Mouse (Mus musculus): ENCODE measurements at regions not wholly inside any gene's neighbourhood (a gene's known extent, or its start where the extent isn't known, plus 50 kb on each side); places are given as distances from the start of the nearest gene placed in this dataset.

DNA sequence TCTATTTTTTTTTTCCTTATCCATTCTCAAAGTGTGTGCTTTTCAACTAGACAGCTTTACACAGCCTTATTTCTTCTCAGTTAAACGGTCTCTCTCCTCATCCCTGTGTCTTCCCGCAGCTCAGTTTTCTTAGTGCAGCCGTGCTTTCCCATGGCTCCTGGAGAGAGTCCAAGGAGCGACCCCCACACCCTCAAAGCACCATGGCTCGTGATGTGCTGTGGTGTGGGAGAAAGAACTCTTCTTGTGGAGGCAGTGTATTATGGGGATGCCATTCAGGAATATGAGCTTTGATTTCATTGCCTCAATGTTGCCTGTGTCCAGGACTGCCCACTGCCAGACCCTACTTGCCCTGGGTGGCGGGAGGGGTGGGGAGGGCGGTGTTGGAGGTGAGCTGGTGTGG, 576.1 kb downstream of the Tmem182 start:
- Histone ChIP-seq H3K4me3 (no peak overlapping the region), H3K9me3 (no peaks in the 10 kb centered on the region), H3K4me2 (replicated peaks) (no peak overlapping the region), H3K9ac (no peak overlapping the region), H3K4me1 (no peaks in the 10 kb centered on the region), H3K36me3 (no peaks in the 10 kb centered on the region), H3K27ac (no peak overlapping the region), H3K27me3 (no peaks in the 10 kb centered on the region)
- WGBS, result 80% methylated on average over 7 of the region's 7 CpGs
- no peak for ATAC-seq (ENCODE audit: insufficient number of reproducible peaks, insufficient read depth, low FRiP score, low TSS enrichment)

DNA sequence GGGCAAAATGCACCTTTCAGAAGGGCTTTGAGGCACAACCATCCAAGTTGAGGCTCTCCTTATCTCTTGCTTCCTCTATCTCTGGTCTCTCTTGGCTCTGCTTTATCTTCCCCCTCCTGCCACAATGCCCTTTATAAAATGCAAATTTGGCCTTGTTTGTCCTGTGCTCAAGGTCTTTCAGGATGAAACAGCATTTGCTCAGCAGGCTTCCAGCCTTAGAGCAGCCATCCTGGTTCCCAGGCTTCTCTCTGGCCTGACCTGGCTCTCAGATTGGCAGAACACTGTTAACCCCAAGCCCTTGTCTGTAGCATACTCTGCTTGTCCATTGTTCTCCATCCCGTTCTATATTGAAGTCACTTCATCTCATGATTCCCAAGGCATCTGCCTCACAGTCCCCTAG, 579.3 kb downstream of the Tmem182 start:
- Histone ChIP-seq H3K27ac (no peak overlapping the region), H3K4me3 (no peak overlapping the region), H3K27me3 (no peaks in the 10 kb centered on the region), H3K9ac (no peak overlapping the region), H3K4me2 (replicated peaks) (no peak overlapping the region), H3K4me1 (peaks cover 13% of the 10 kb centered on the region; the same call in 1 of the 2 replicates), H3K36me3 (no peaks in the 10 kb centered on the region), H3K9me3 (no peaks in the 10 kb centered on the region)
- 21% methylated on average over 1 of the region's 1 CpGs for WGBS
- ATAC-seq (ENCODE audit: insufficient number of reproducible peaks, insufficient read depth, low FRiP score, low TSS enrichment), result no peak

DNA sequence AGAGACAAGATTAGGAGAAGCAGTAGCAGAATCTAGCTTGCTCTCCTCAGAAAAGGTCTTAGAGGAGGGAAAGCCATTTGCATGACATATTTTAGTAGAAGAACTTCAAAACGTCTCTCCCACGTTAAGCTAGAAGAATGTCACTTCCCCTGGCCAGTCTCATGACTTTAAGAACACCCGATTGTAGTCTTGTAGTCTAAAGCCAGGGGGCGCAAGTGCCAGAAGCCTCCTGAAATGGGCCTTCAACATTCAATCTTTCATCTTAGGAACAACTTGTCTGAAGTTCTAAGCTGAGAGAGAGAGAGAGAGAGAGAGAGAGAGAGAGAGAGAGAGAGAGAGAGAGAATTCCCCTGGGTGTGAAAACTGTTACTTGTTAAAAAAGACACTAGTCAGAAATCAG, 581.0 kb downstream of the Tmem182 start:
- Histone ChIP-seq H3K9me3 (no peaks in the 10 kb centered on the region), H3K36me3 (no peaks in the 10 kb centered on the region), H3K4me2 (replicated peaks) (no peak overlapping the region), H3K4me1 (peaks cover 20% of the 10 kb centered on the region), H3K4me3 (no peak overlapping the region), H3K27me3 (no peaks in the 10 kb centered on the region), H3K27ac (no peak overlapping the region), H3K9ac (no peak overlapping the region)
- 61% methylated on average over 4 of the region's 4 CpGs for WGBS
- ATAC-seq (ENCODE audit: insufficient number of reproducible peaks, insufficient read depth, low FRiP score, low TSS enrichment), result no peak

DNA sequence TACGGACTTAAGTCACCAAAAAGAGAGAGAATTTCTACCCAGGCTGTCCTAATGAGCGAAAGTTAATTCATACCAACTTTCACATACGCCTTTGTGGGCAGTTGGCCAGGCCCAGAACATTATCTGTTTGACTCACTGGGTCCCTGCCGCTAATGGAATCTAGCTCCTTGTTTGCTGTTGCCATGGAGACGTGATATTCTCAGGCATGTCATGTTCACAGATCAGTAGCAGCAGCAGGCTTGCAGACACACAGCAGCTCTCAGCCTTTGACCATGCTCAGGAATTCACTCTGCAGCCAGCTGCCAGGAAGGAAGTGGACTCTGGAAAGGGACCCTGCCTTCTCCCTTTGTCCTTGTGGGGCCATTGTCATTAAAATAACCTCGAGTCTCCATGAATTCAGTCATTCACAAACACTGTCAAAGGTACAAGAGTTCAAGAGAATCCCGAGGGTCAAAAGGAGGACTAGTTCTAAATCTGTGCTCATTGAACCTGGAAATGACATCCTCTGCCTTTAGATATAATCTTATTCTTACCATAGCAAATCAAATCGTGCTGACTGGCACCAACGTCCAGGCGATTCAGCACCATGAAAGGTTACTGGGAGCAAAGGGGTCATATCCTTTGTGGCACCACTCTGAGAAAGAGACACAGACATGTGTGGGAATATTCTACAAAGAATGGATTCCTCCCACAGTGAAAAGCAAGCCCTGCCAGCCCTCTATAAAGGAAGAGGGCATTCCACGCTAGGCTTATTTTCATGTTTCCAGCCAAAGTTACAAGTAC, 584.9 kb downstream of the Tmem182 start:
- Histone ChIP-seq H3K4me1 (peaks cover 20% of the 10 kb centered on the region), H3K36me3 (no peaks in the 10 kb centered on the region), H3K9me3 (no peaks in the 10 kb centered on the region), H3K9ac (no peak overlapping the region), H3K4me3 (no peak overlapping the region), H3K27ac (no peak overlapping the region), H3K4me2 (replicated peaks) (no peak overlapping the region), H3K27me3 (no peaks in the 10 kb centered on the region)
- 16% methylated on average over 11 of the region's 11 CpGs for WGBS
- peak; percentile 77; the same call in 1 of the 2 replicates for ATAC-seq (ENCODE audit: insufficient number of reproducible peaks, insufficient read depth, low FRiP score, low TSS enrichment)

DNA sequence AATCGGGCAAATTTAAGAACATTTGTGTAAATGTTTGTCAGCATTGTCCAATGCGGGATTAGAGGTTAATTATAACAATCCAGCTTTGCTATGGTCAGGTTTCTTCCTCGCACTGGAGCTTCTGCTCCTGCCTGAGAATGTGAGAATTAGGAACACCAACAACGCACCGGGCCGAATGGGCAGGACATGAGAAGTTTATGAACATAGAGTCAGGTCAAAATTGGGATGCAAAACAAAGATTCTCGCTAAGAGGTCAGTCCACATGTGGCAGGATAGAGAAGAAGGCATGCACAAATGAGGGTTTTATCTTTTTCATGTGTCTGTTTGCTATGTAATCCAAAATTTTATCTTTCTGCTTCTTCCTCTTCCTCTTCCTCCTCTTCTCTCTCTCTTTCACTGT, 585.7 kb downstream of the Tmem182 start:
- ATAC-seq (ENCODE audit: insufficient number of reproducible peaks, insufficient read depth, low FRiP score, low TSS enrichment), result no peak
- Histone ChIP-seq H3K4me1 (peaks cover 20% of the 10 kb centered on the region), H3K9ac (no peak overlapping the region), H3K4me2 (replicated peaks) (no peak overlapping the region), H3K27me3 (no peaks in the 10 kb centered on the region), H3K27ac (no peak overlapping the region), H3K9me3 (no peaks in the 10 kb centered on the region), H3K4me3 (no peak overlapping the region), H3K36me3 (no peaks in the 10 kb centered on the region)
- 74% methylated on average over 7 of the region's 7 CpGs for WGBS

DNA sequence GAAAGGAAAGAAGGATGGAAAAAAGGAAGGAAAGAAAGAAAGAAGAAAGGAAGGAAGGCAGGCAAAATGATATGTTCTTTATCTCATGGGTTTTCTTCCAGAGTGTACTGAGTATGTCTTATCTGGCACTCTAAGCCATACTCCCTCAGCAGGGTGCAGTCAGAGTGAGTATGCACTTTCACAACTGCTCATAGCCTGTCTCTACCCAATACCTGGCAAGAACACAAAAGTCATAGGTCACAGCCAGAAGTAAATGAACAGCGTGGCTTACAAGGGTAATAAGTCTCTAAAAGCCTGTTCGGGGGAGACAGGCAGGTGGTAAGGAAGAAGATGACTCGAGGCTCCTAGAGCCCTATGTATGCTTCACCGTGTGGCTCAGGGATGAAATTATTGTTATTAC, 587.9 kb downstream of the Tmem182 start:
- Histone ChIP-seq H3K36me3 (no peaks in the 10 kb centered on the region), H3K4me2 (replicated peaks) (no peak overlapping the region), H3K27me3 (no peaks in the 10 kb centered on the region), H3K4me1 (peaks cover 20% of the 10 kb centered on the region), H3K9ac (no peak overlapping the region), H3K27ac (no peak overlapping the region), H3K9me3 (no peaks in the 10 kb centered on the region), H3K4me3 (no peak overlapping the region)
- WGBS, result 69% methylated on average over 4 of the region's 4 CpGs
- ATAC-seq (ENCODE audit: insufficient number of reproducible peaks, insufficient read depth, low FRiP score, low TSS enrichment), result no peak

DNA sequence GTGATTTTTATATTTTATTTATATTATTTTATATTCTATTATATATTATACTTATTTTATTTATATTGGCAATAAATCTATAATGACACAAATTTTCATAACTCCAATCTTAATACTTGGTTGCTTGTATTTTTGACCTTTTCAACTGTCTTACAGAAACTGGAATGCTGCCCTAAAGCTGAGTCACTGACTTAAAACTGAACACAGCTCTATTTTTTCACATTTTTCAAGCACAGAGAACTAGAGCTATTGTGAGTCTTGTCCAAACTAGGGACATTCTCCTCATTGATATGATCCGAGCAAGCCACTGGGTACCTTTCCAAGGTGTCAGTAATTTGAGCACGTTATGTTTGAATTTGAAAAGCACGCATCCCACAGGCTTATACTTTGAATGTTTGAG, 589.7 kb downstream of the Tmem182 start:
- no peak overlapping the region for H3K4me2 ChIP-seq (replicated peaks)
- WGBS, result 74% methylated on average over 3 of the region's 3 CpGs
- no peak overlapping the region for H3K27ac ChIP-seq
- no peaks in the 10 kb centered on the region for H3K9me3 ChIP-seq
- H3K9ac ChIP-seq, result no peak overlapping the region
- H3K4me1 ChIP-seq, result peaks cover 6% of the 10 kb centered on the region
- no peak overlapping the region for H3K4me3 ChIP-seq
- no peaks in the 10 kb centered on the region for H3K27me3 ChIP-seq
- ATAC-seq (ENCODE audit: insufficient number of reproducible peaks, insufficient read depth, low FRiP score, low TSS enrichment), result no peak
- no peaks in the 10 kb centered on the region for H3K36me3 ChIP-seq

DNA sequence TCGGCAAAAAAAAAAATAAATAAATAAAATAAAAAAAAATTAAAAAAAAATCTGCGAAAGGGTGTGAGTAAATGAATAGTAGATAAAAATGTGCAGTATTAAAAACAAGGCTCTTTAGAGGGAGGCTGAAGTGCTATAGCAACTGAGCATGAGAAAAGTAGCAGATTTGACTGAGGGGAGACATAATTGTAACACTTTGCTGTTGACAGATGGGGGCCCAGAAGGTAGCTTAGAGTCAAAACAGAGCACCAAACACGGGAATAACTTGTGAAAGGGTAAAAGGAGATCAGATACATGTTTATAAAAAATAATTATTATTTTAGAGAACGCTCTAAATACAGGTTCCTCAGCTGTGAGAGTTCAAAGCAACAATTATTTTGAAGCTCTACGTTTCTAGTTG, 605.1 kb downstream of the Tmem182 start:
- Histone ChIP-seq H3K4me3 (no peak overlapping the region), H3K27ac (no peak overlapping the region), H3K36me3 (no peaks in the 10 kb centered on the region), H3K4me2 (replicated peaks) (no peak overlapping the region), H3K9ac (no peak overlapping the region), H3K4me1 (no peaks in the 10 kb centered on the region), H3K9me3 (no peaks in the 10 kb centered on the region), H3K27me3 (no peaks in the 10 kb centered on the region)
- ATAC-seq (ENCODE audit: insufficient number of reproducible peaks, insufficient read depth, low FRiP score, low TSS enrichment), result no peak
- WGBS, result 80% methylated on average over 5 of the region's 5 CpGs

DNA sequence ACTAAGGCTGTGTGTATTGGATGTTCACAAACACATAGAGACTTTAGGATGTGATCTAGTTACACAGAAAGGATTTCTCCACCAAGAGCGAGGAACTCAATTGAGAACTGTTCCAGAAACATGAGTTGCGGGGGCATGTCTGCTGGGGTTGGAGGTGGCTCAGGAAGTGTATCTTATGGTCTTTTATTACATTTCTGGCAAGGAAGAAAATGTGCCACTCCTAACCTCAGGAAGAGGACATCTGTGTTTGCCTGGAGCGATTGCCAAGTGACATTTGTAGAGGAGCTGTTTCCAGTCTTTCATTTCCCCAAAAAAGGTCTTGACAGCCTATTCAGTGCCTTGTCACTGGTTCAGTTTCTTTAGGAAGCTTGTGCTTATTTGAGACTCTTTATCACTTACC, 606.2 kb downstream of the Tmem182 start:
- Histone ChIP-seq H3K36me3 (no peaks in the 10 kb centered on the region), H3K9me3 (no peaks in the 10 kb centered on the region), H3K4me2 (replicated peaks) (no peak overlapping the region), H3K27ac (no peak overlapping the region), H3K27me3 (no peaks in the 10 kb centered on the region), H3K4me3 (no peak overlapping the region), H3K9ac (no peak overlapping the region), H3K4me1 (no peaks in the 10 kb centered on the region)
- ATAC-seq (ENCODE audit: insufficient number of reproducible peaks, insufficient read depth, low FRiP score, low TSS enrichment), result no peak
- 87% methylated on average over 3 of the region's 3 CpGs for WGBS

DNA sequence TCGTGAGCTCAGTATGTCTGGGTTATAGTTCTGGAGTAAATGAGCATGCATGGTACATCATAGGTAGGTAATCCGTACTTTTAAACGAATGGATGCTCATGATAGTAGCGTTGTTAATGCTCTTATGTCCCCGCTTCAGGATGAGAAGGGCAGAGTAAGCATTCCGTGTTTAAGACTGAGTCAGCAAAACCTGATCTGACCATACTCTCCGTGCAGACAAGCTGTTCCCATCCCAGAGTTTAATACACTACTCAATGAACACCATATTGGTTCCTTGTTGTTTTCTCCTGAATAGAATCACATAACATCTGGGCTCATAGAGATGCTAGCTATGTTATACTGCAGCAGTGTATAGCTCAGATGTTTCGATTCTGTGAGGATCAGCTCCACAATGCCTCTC, 606.7 kb downstream of the Tmem182 start:
- no peak overlapping the region for H3K9ac ChIP-seq
- ATAC-seq (ENCODE audit: insufficient number of reproducible peaks, insufficient read depth, low FRiP score, low TSS enrichment), result no peak
- H3K27ac ChIP-seq, result no peak overlapping the region
- H3K9me3 ChIP-seq, result no peaks in the 10 kb centered on the region
- no peaks in the 10 kb centered on the region for H3K36me3 ChIP-seq
- H3K4me3 ChIP-seq, result no peak overlapping the region
- no peak overlapping the region for H3K4me2 ChIP-seq (replicated peaks)
- no peaks in the 10 kb centered on the region for H3K4me1 ChIP-seq
- 86% methylated on average over 8 of the region's 8 CpGs for WGBS
- no peaks in the 10 kb centered on the region for H3K27me3 ChIP-seq

DNA sequence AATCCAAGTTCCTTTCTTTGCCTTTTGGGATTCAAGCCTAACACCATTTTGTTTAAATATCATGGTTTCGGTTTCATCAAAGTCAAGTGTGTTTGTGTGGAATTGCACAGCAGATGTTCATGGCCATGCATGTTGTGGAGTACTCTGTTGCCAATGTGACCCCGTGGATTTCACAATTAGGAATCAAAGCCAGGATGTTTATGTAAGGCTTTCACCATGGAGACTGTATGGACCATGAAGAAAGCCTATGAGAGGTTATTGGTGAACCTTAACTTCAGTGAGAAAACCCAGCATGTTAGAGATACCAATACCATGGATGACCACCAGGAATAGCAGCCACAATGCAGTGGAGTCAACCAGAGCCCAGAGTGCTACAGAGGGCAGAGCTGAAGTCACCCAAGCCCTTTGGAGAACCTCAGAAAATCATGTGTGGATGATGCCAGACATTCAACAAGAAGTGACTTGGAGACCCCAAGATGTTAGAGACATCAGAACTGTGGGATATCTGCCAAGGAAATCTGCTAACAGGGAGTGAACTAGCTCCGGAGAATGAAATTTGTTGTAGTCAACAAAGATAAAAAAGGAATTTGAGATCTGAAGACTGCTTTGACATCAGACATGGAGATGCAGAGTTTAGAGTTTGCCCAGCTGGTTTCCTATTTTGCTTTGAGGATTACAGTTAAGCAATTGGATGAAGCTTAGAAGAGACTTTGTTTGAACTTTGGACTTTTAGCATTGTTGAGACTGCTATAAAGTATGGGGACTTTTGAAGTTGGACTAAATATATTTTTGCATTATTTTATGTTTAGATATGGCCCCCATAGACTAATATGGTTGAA, 615.3 kb downstream of the Tmem182 start:
- WGBS, result 78% methylated on average over 3 of the region's 3 CpGs
- ATAC-seq (ENCODE audit: insufficient number of reproducible peaks, insufficient read depth, low FRiP score, low TSS enrichment), result no peak
- Histone ChIP-seq H3K4me1 (no peaks in the 10 kb centered on the region), H3K27me3 (no peaks in the 10 kb centered on the region), H3K9me3 (no peaks in the 10 kb centered on the region), H3K36me3 (no peaks in the 10 kb centered on the region), H3K4me3 (no peak overlapping the region), H3K27ac (no peak overlapping the region), H3K4me2 (replicated peaks) (no peak overlapping the region), H3K9ac (no peak overlapping the region)

DNA sequence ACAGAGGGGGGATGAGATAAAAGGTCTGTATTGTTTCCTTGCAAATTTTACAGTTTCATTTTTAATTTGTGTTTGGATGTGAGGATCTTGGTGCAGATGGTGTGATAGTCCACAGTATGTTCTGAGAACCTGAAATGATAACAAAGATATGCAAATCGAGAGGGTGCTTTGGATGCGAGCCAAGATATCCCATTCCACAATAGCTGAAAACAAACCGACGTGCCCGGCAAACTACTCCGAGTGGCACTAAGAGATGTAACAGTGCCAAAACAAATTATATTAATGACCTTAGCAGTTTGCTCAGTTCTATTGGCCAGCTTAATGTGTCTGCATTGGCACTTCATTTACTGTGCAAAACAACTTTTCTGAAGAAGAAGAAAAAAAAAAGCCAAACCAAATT, 622.5 kb downstream of the Tmem182 start:
- Histone ChIP-seq H3K4me2 (replicated peaks) (no peak overlapping the region), H3K4me3 (no peak overlapping the region), H3K27me3 (no peaks in the 10 kb centered on the region), H3K9me3 (no peaks in the 10 kb centered on the region), H3K27ac (no peak overlapping the region), H3K4me1 (no peaks in the 10 kb centered on the region), H3K9ac (no peak overlapping the region), H3K36me3 (no peaks in the 10 kb centered on the region)
- ATAC-seq (ENCODE audit: insufficient number of reproducible peaks, insufficient read depth, low FRiP score, low TSS enrichment), result no peak
- WGBS, result 68% methylated on average over 6 of the region's 6 CpGs

All from embryonic facial prominence, embryonic 12.5 days (tissue).